Mouse (Mus musculus) limb, embryonic 11.5 days (tissue): ENCODE measurements at regions not wholly inside any gene's neighbourhood (a gene's known extent, or its start where the extent isn't known, plus 50 kb on each side); places are given as distances from the start of the nearest gene placed in this dataset.
A peak's percentile ranks its signal among the peaks of the same experiment; 100 is the strongest.

Experiments
- ATAC-seq: fragments of 200-750 bp; cut with Nextera tagmentation; 2 replicates; pipeline ENCODE4 v1.8.0; 2017; ENCODE audit warnings: low read depth; ENCODE audit not compliant: insufficient number of reproducible peaks, low FRiP score, low TSS enrichment
- DNase-seq: peaks from one replicate; pipeline ENCODE4 v3.0.0-alpha.2; 2015; ENCODE audit warnings: low spot score
- H3K27ac ChIP-seq: fragments of 300-500 bp; sonication (generic); replicated peaks from 2 replicates; pipeline ENCODE4 v1.5.1; 2014; ENCODE audit warnings: low read depth, mild to moderate bottlenecking, low read length
- H3K27me3 ChIP-seq: fragments of 300-500 bp; sonication (generic); 2 replicates; pipeline ENCODE4 v1.6.1; 2014; ENCODE audit warnings: mild to moderate bottlenecking, low read length, mixed read lengths; ENCODE audit not compliant: control insufficient read depth, insufficient read depth
- H3K36me3 ChIP-seq: fragments of 300-500 bp; sonication (generic); 2 replicates; pipeline ENCODE4 v1.6.1; 2014; ENCODE audit warnings: mild to moderate bottlenecking, low read length, moderate library complexity, mixed read lengths; ENCODE audit not compliant: control insufficient read depth, insufficient read depth
- H3K4me1 ChIP-seq: fragments of 300-500 bp; sonication (generic); 2 replicates; pipeline ENCODE4 v1.6.1; 2014; ENCODE audit warnings: low read length, mixed read lengths; ENCODE audit not compliant: control insufficient read depth, insufficient read depth
- H3K4me2 ChIP-seq: fragments of 300-500 bp; sonication (generic); 2 replicates; pipeline ENCODE4 v1.6.1; 2014; ENCODE audit warnings: low read depth, mild to moderate bottlenecking, moderate library complexity; ENCODE audit not compliant: severe bottlenecking
- H3K4me3 ChIP-seq: fragments of 300-500 bp; sonication (generic); 2 replicates; pipeline ENCODE4 v1.5.1; 2014; ENCODE audit warnings: low read depth, low read length
- H3K9ac ChIP-seq: fragments of 300-500 bp; sonication (generic); 2 replicates; pipeline ENCODE4 v1.6.1; 2014; ENCODE audit warnings: mild to moderate bottlenecking, low read length
- H3K9me3 ChIP-seq: fragments of 300-500 bp; sonication (generic); 2 replicates; pipeline ENCODE4 v1.6.1; 2016; ENCODE audit warnings: low read length; ENCODE audit not compliant: control insufficient read depth
- WGBS: fragments of 180-500 bp; shearing (Covaris S2); extraction: QIAGEN DNeasy Blood & Tissue Kit; methylation state at CpG from one replicate; pipeline ENCODE4 v1.1.7; 2014; 5-methylcytosine and 5-hydroxymethylcytosine counted together

- ATAC-seq (no peak), DNase-seq (peak; percentile 22)
- no peaks in the 10 kb centered on the region for H3K9me3 ChIP-seq
- no peaks in the 10 kb centered on the region for H3K27me3 ChIP-seq
- H3K4me3 ChIP-seq, result no peak overlapping the region
- no peak overlapping the region for H3K9ac ChIP-seq
- 68% methylated on average over 12 of the region's 12 CpGs for WGBS
- H3K27ac ChIP-seq, result no peak overlapping the region
- H3K4me1 ChIP-seq, result no peaks in the 10 kb centered on the region
- no peak overlapping the region for H3K4me2 ChIP-seq
- no peaks in the 10 kb centered on the region for H3K36me3 ChIP-seq
These were observed 160.1 kb downstream of the Kcna5 start for GRCm38 (mm10) chr6:126374970-126375620.

- 62% methylated on average over 5 of the region's 5 CpGs for WGBS
- Histone ChIP-seq H3K4me2 (no peak overlapping the region), H3K4me1 (no peaks in the 10 kb centered on the region), H3K27me3 (no peaks in the 10 kb centered on the region), H3K27ac (no peak overlapping the region), H3K4me3 (no peak overlapping the region), H3K36me3 (no peaks in the 10 kb centered on the region), H3K9me3 (no peaks in the 10 kb centered on the region), H3K9ac (no peak overlapping the region)
- ATAC-seq, result no peak
- DNase-seq, result peak; percentile 67
These were observed 163.2 kb downstream of the Kcna5 start for GRCm38 (mm10) chr6:126371971-126372370.

GRCm38 (mm10) chr6:126371489-126371888 lies 163.7 kb downstream of the Kcna5 start:
- H3K4me2 ChIP-seq, result no peak overlapping the region
- H3K4me1 ChIP-seq, result no peaks in the 10 kb centered on the region
- no peak overlapping the region for H3K27ac ChIP-seq
- DNase-seq (no peak), ATAC-seq (no peak)
- H3K27me3 ChIP-seq, result no peaks in the 10 kb centered on the region
- no peak overlapping the region for H3K4me3 ChIP-seq
- H3K9ac ChIP-seq, result no peak overlapping the region
- whole genome bisulfite sequencing, result 87% methylated on average over 2 of the region's 2 CpGs
- H3K36me3 ChIP-seq, result no peaks in the 10 kb centered on the region
- no peaks in the 10 kb centered on the region for H3K9me3 ChIP-seq

- H3K27ac ChIP-seq, result no peak overlapping the region
- no peak overlapping the region for H3K4me2 ChIP-seq
- H3K4me3 ChIP-seq, result no peak overlapping the region
- no peaks in the 10 kb centered on the region for H3K36me3 ChIP-seq
- H3K9ac ChIP-seq, result no peak overlapping the region
- H3K4me1 ChIP-seq, result no peaks in the 10 kb centered on the region
- 88% methylated on average over 8 of the region's 8 CpGs for WGBS
- H3K27me3 ChIP-seq, result no peaks in the 10 kb centered on the region
- ATAC-seq, result no peak
- no peak for DNase-seq
- H3K9me3 ChIP-seq, result no peaks in the 10 kb centered on the region
These were observed 169.7 kb downstream of the Kcna5 start for GRCm38 (mm10) chr6:126365495-126365894.

GRCm38 (mm10) chr6:126362331-126362730 lies 172.9 kb downstream of the Kcna5 start:
- ATAC-seq (no peak), DNase-seq (no peak)
- Histone ChIP-seq H3K9ac (no peak overlapping the region), H3K4me3 (no peak overlapping the region), H3K27ac (no peak overlapping the region), H3K4me1 (no peaks in the 10 kb centered on the region), H3K4me2 (no peak overlapping the region), H3K9me3 (no peaks in the 10 kb centered on the region), H3K27me3 (no peaks in the 10 kb centered on the region), H3K36me3 (no peaks in the 10 kb centered on the region)
- WGBS, result 84% methylated on average over 3 of the region's 3 CpGs

GRCm38 (mm10) chr6:126353346-126353745 lies 181.9 kb downstream of the Kcna5 start:
- no peak overlapping the region for H3K4me2 ChIP-seq
- H3K27me3 ChIP-seq, result no peaks in the 10 kb centered on the region
- no peak overlapping the region for H3K9ac ChIP-seq
- no peaks in the 10 kb centered on the region for H3K9me3 ChIP-seq
- DNase-seq (no peak), ATAC-seq (no peak)
- no peaks in the 10 kb centered on the region for H3K36me3 ChIP-seq
- no peak overlapping the region for H3K27ac ChIP-seq
- H3K4me1 ChIP-seq, result no peaks in the 10 kb centered on the region
- no peak overlapping the region for H3K4me3 ChIP-seq
- 50% methylated on average over 2 of the region's 2 CpGs for WGBS

GRCm38 (mm10) chr6:126350476-126350875 lies 183.8 kb upstream of the Ntf3 start:
- 69% methylated on average over 2 of the region's 2 CpGs for WGBS
- Histone ChIP-seq H3K36me3 (no peaks in the 10 kb centered on the region), H3K9ac (no peak overlapping the region), H3K4me1 (no peaks in the 10 kb centered on the region), H3K4me3 (no peak overlapping the region), H3K27me3 (no peaks in the 10 kb centered on the region), H3K9me3 (no peaks in the 10 kb centered on the region), H3K27ac (no peak overlapping the region), H3K4me2 (no peak overlapping the region)
- ATAC-seq (no peak), DNase-seq (no peak)

- Histone ChIP-seq H3K4me2 (no peak overlapping the region), H3K27ac (no peak overlapping the region), H3K4me1 (no peaks in the 10 kb centered on the region), H3K9me3 (no peaks in the 10 kb centered on the region), H3K9ac (no peak overlapping the region), H3K4me3 (no peak overlapping the region), H3K27me3 (no peaks in the 10 kb centered on the region), H3K36me3 (no peaks in the 10 kb centered on the region)
- 68% methylated on average over 2 of the region's 2 CpGs for WGBS
- no peak for ATAC-seq
- DNase-seq, result no peak
These were observed 183.2 kb upstream of the Ntf3 start for GRCm38 (mm10) chr6:126349905-126350304.

- Histone ChIP-seq H3K4me2 (no peak overlapping the region), H3K36me3 (no peaks in the 10 kb centered on the region), H3K4me3 (no peak overlapping the region), H3K27me3 (no peaks in the 10 kb centered on the region), H3K9me3 (no peaks in the 10 kb centered on the region), H3K4me1 (no peaks in the 10 kb centered on the region), H3K9ac (no peak overlapping the region), H3K27ac (no peak overlapping the region)
- ATAC-seq, result no peak
- whole genome bisulfite sequencing, result 59% methylated on average over 5 of the region's 5 CpGs
- no peak for DNase-seq
These were observed 178.5 kb upstream of the Ntf3 start for GRCm38 (mm10) chr6:126345221-126345620.
